Mouse (Mus musculus) cortical plate, adult 2 months (tissue): ENCODE measurements at regions not wholly inside any gene's neighbourhood (a gene's known extent, or its start where the extent isn't known, plus 50 kb on each side); places are given as distances from the start of the nearest gene placed in this dataset.

Experiments used
- H3K27ac ChIP-seq: fragments of 200-500 bp; 2 replicates; pipeline ENCODE4 v1.5.1; 2012; ENCODE audit warnings: low read length, control low read depth, inconsistent platforms; ENCODE audit not compliant: insufficient read depth
- H3K4me1 ChIP-seq: fragments of 200-500 bp; 2 replicates; pipeline ENCODE4 v1.6.1; 2011; ENCODE audit warnings: low read length; ENCODE audit not compliant: control insufficient read depth, insufficient read depth
- H3K4me3 ChIP-seq: fragments of 200-500 bp; 2 replicates; pipeline ENCODE4 v1.5.1; 2011; ENCODE audit warnings: mild to moderate bottlenecking, low read length, control low read depth; ENCODE audit not compliant: insufficient read depth
- CTCF ChIP-seq: fragments of 200-500 bp; IDR thresholded peaks from 2 replicates; pipeline ENCODE4 v1.5.1; 2011; ENCODE audit warnings: mild to moderate bottlenecking, control low read depth, low read length; ENCODE audit not compliant: insufficient read depth; ENCODE audit errors: extremely low read depth
- POLR2A ChIP-seq: fragments of 200-500 bp; IDR thresholded peaks from 2 replicates; pipeline ENCODE4 v1.6.1; 2011; ENCODE audit warnings: mild to moderate bottlenecking, low read length, control low read depth; ENCODE audit not compliant: insufficient read depth; ENCODE audit errors: extremely low read depth

DNA sequence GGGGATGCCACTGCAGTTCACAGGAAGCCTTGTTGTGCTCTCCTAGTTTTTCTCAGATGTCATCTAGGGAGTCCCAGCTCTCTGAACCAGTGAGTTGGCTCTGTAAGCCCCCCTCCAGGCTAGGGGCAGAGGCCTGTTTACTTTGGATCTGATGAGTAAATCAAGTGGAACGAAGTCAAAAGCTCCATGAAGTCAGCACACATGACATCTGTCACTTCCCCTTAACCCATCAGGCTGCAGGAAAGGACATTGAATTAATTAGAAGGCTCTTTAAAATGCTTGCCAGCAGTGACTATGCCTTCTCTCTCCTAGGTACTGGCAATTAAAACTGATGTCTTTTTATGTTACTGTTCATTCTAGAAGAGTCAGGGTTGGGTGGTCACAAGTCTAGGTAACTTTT, 138.6 kb downstream of the Ackr3 start:
- no peak overlapping the region for H3K27ac ChIP-seq
- H3K4me3 ChIP-seq, result no peak overlapping the region
- no peak for TF ChIP-seq CTCF
- TF ChIP-seq POLR2A, result no peak
- no peaks in the 10 kb centered on the region; the same call in 1 of the 2 replicates for H3K4me1 ChIP-seq

DNA sequence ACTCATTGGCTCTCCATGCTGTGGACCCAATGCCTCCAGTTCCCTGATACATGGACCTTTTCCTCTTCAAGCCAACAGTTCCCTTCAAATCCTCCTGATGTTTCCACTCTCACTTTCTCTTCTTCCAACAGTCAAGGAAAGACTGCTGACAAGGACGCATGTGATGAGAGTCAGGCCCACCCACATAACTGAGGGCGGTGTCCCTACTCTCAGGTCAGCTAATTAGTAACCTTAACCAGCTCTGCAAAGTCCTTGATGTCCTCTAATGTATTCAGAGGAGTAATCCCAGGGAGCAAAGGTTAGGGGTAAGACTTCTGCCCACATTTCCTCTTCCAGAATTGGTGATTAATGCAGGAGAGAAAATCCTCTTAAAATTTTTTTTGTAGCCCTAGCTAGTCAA, 139.7 kb downstream of the Ackr3 start:
- no peaks in the 10 kb centered on the region; the same call in 1 of the 2 replicates for H3K4me1 ChIP-seq
- TF ChIP-seq CTCF (no peak), POLR2A (no peak)
- no peak overlapping the region for H3K27ac ChIP-seq
- no peak overlapping the region for H3K4me3 ChIP-seq

GRCm38 (mm10) chr1:90347032-90347431, 143.3 kb downstream of the Ackr3 start:
- H3K4me1 ChIP-seq, result peaks cover 1% of the 10 kb centered on the region; the same call in 1 of the 2 replicates
- H3K27ac ChIP-seq, result no peak overlapping the region
- no peak overlapping the region for H3K4me3 ChIP-seq
- TF ChIP-seq CTCF, result no peak
- TF ChIP-seq POLR2A, result no peak

DNA sequence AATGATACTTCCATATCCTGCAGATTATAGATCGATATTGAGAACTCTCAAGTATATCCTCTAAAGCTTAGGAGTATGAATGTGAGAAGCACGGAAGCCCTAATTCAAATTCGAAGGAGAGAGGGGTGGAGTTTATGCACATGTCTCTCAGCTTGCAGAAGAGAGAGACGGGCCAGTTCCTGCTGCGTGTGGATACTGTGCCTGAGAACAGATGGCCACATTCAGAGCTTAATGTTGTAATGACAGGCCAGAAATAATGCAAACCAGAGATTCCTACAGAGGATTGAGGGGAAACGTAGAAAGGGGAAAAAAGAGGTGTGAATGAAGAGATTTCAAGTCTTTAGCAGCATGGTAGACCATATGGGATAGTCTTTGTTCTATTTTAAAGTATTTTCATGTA, 145.8 kb downstream of the Ackr3 start:
- TF ChIP-seq POLR2A (no peak), CTCF (no peak)

DNA sequence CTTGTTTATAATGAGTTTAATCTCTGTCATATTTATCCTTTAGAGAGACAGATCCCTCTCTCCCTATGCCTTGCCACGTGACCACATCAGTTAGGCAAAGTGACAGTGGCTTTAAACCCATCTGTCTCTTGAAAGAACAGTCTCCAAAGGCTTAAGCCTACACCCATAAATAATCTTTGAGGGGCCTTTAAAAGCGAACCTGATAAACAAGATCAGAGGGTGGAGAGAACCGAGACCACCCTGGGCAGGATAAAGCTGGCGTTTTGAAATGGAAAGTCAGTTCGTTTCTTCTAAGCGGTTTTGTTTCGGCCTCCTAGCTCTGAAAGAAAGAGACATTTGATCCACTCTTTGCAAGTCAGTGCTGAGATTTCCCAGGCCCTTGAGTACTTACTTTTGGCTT, 149.5 kb downstream of the Ackr3 start:
- Histone ChIP-seq H3K4me1 (peaks cover 6% of the 10 kb centered on the region), H3K27ac (no peak overlapping the region), H3K4me3 (no peak overlapping the region)
- no peak for TF ChIP-seq POLR2A

More for the DNA sequence above, 145.8 kb downstream of the Ackr3 start:
- no peak overlapping the region for H3K27ac ChIP-seq
- H3K4me3 ChIP-seq, result no peak overlapping the region
- H3K4me1 ChIP-seq, result peaks cover 1% of the 10 kb centered on the region; the same call in 1 of the 2 replicates

GRCm38 (mm10) chr1:90356567-90356966, 152.8 kb downstream of the Ackr3 start:
- TF ChIP-seq POLR2A, result no peak
- TF ChIP-seq CTCF, result no peak
- no peak overlapping the region for H3K4me3 ChIP-seq
- H3K4me1 ChIP-seq, result peaks cover 5% of the 10 kb centered on the region
- no peak overlapping the region for H3K27ac ChIP-seq

DNA sequence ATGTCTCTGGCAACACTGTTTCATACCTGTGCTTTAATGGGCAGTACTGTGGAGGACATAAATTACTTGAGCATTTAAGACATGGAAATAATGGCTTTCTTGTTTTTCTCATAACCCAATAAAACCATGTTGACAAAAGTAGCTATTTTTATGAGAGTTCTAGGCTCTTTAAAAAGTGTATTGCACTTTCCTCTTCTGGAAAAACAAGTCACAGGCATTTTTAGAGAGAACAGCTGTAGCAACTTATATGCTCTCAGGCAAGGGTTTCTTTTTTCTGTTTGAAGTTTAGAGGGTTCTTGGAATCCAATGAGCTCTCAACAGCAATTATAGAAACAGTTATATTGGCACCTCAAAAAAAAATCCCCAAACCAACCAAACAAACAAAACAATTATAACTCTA, 153.6 kb downstream of the Ackr3 start:
- Histone ChIP-seq H3K4me3 (no peak overlapping the region), H3K27ac (no peak overlapping the region), H3K4me1 (peaks cover 5% of the 10 kb centered on the region)
- no peak for TF ChIP-seq POLR2A
- TF ChIP-seq CTCF, result no peak

DNA sequence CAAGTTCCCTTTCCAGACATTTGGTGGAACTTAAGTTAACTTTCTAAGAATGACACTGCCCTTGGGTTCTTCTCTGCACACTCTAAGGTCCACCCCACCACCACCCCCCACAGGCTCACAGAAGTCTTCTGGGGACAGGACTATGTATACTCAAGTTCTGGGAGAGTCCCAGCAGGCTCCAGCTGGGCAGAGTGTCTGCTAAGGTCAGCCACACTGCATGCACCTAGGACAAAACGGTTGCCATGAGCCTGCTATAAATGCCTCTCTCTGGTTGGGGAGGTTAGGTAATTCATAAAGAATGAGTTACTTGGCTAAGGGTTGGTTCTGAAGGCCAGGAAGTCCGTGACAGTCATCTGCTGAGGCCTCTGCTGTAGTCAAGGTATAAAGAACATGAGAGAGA, 155.2 kb downstream of the Ackr3 start:
- peaks cover 5% of the 10 kb centered on the region for H3K4me1 ChIP-seq
- H3K4me3 ChIP-seq, result no peak overlapping the region
- no peak for TF ChIP-seq CTCF
- no peak for TF ChIP-seq POLR2A
- H3K27ac ChIP-seq, result no peak overlapping the region

DNA sequence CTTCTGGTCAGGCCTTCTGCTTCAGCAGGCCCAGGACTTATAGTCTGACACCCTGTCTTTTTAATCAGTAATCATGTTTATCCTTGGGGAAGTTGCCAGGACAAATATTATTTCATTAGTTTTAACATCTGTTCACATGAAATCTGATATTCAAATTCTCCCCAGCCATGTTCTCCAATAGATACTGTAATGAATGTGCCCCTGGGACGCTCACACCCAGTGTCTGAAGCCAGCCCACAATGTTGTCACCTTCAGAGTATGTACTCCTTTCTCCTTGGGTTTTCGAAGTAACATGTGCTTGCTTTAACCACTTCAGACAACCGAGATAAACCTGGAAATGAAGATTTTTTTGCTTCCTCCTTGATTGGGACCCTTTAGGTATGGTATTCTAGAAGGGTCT, 156.3 kb downstream of the Ackr3 start:
- peaks cover 6% of the 10 kb centered on the region for H3K4me1 ChIP-seq
- H3K4me3 ChIP-seq, result no peak overlapping the region
- H3K27ac ChIP-seq, result no peak overlapping the region
- TF ChIP-seq CTCF, result no peak
- TF ChIP-seq POLR2A, result no peak

- Histone ChIP-seq H3K27ac (no peak overlapping the region), H3K4me3 (no peak overlapping the region), H3K4me1 (peaks cover 2% of the 10 kb centered on the region)
- TF ChIP-seq POLR2A (no peak), CTCF (no peak)
Measured at GRCm38 (mm10) chr1:90364444-90364843, 160.7 kb downstream of the Ackr3 start.

- H3K27ac ChIP-seq, result no peak overlapping the region
- TF ChIP-seq POLR2A (no peak), CTCF (no peak)
- no peak overlapping the region for H3K4me3 ChIP-seq
- peaks cover 2% of the 10 kb centered on the region for H3K4me1 ChIP-seq
Measured at GRCm38 (mm10) chr1:90368581-90368980, 164.8 kb downstream of the Ackr3 start.
